Mouse (Mus musculus): ENCODE measurements around the gene Wwox. TPM values are rescaled to one million over a fixed set of nuclear protein-coding genes. Genes with fewer than 3 reads are reported as not detected.

Wwox gene
- total and polyA plus RNA-seq, 3 experiments, result 7.6 to 61.8 (median 12.2) TPM

GRCm38 (mm10) chr8:114816949-114817348 is 377.5 kb downstream of the Wwox start:
- TF ChIP-seq NRF1 (IDR thresholded peaks at IDR 0.05; ENCODE audit: insufficient read depth, low read depth, low read length, poor library complexity, severe bottlenecking) (no peak), TCF12 (IDR thresholded peaks at IDR 0.05; ENCODE audit: low read depth, low read length) (no peak), MAX (IDR thresholded peaks at IDR 0.05; ENCODE audit: low read length) (no peak), CHD2 (IDR thresholded peaks at IDR 0.05; ENCODE audit: low read length) (no peak), POLR2AphosphoS2 (IDR thresholded peaks at IDR 0.05; ENCODE audit: low read length) (no peak), SMC3 (IDR thresholded peaks at IDR 0.05; ENCODE audit: low read depth, low read length) (no peak), SIN3A (IDR thresholded peaks at IDR 0.05; ENCODE audit: low read length) (no peak)
- Histone ChIP-seq H3K9me3 (replicated peaks; ENCODE audit: insufficient read depth, low read length) (no peaks in the 10 kb centered on the region), H3K36me3 (ENCODE audit: control insufficient read depth in 1 of 2, insufficient read depth in 2 of 2, low read length in 2 of 2) (no peaks in the 10 kb centered on the region), H3K27ac (ENCODE audit: control insufficient read depth, low read depth, low read length) (no peak overlapping the region), H3K27me3 (ENCODE audit: control insufficient read depth in 1 of 2, insufficient read depth in 2 of 2, low read length in 2 of 2) (no peaks in the 10 kb centered on the region), H3K4me1 (ENCODE audit: control insufficient read depth in 1 of 2, insufficient read depth in 2 of 2, low read length in 2 of 2) (no peaks in the 10 kb centered on the region), H3K79me2 (ENCODE audit: control insufficient read depth, insufficient read depth, low read length, poor library complexity) (no peaks in the 10 kb centered on the region), H3K4me3 (ENCODE audit: control insufficient read depth in 1 of 2, insufficient read depth in 1 of 2, low read depth in 2 of 2, low read length in 2 of 2) (no peak overlapping the region), H3K9ac (ENCODE audit: control insufficient read depth, low read depth, low read length, poor library complexity, severe bottlenecking) (no peak overlapping the region)
- DNase-seq (ENCODE audit: low read depth, low spot score), result no peak

DNA sequence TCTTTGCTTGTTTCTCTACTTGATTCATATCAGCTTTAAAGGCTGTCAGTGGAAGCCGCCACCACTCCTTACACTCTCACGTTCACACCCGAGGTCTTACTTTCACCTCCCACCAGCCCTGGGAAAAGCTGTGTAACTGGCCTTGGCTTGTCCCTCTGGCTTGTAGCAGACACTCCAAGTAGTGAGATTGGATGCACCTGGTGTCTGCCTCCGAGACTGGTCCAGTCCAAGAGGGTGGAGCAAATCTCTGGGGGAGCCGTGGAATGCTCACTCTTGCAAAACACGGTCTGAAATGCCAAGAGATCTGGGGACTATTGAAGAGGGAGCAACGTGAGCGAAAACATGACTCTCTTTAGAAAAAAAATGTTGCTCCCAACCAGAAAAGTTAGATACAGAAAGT is 382.1 kb downstream of the Wwox start:
- no peaks in the 10 kb centered on the region for H3K27me3 ChIP-seq (ENCODE audit: control insufficient read depth in 1 of 2, insufficient read depth in 2 of 2, low read length in 2 of 2)
- TF ChIP-seq USF2 (IDR thresholded peaks at IDR 0.05; ENCODE audit: borderline replicate concordance in 1 of 2, insufficient read depth in 1 of 2, low read depth in 1 of 2, low read length in 2 of 2) (no peak), EP300 (IDR thresholded peaks at IDR 0.05; ENCODE audit: low read depth in 1 of 2, low read length in 2 of 2) (no peak), MXI1 (IDR thresholded peaks at IDR 0.05; ENCODE audit: low read depth, low read length) (no peak), SMC3 (IDR thresholded peaks at IDR 0.05; ENCODE audit: low read depth, low read length) (no peak), RAD21 (IDR thresholded peaks at IDR 0.05; ENCODE audit: low read depth, low read length) (no peak), MYC (IDR thresholded peaks at IDR 0.05; ENCODE audit: low read depth, low read length) (no peak), MYB (IDR thresholded peaks at IDR 0.05; ENCODE audit: low read depth, low read length) (no peak), CHD1 (IDR thresholded peaks at IDR 0.05; ENCODE audit: low read depth, low read length) (no peak), MAZ (IDR thresholded peaks at IDR 0.05; ENCODE audit: low read depth, low read length) (no peak), MAX (IDR thresholded peaks at IDR 0.05; ENCODE audit: low read length) (no peak), GATA1 (IDR thresholded peaks at IDR 0.05; ENCODE audit: low read depth, low read length) (no peak), SIN3A (IDR thresholded peaks at IDR 0.05; ENCODE audit: low read length) (no peak), TAL1 (IDR thresholded peaks at IDR 0.05; ENCODE audit: low read length) (no peak), TCF12 (IDR thresholded peaks at IDR 0.05; ENCODE audit: low read depth, low read length) (no peak), MAFK (IDR thresholded peaks at IDR 0.05; ENCODE audit: borderline replicate concordance, low read depth, low read length) (no peak), UBTF (IDR thresholded peaks at IDR 0.05; ENCODE audit: borderline replicate concordance, insufficient read depth, low read depth, low read length) (no peak)
- no peak overlapping the region for H3K9ac ChIP-seq (ENCODE audit: control insufficient read depth, low read depth, low read length, poor library complexity, severe bottlenecking)
- no peak overlapping the region for H3K4me3 ChIP-seq (ENCODE audit: control insufficient read depth in 1 of 2, insufficient read depth in 1 of 2, low read depth in 2 of 2, low read length in 2 of 2)
- no peak for DNase-seq (ENCODE audit: low read depth, low spot score)
- H3K36me3 ChIP-seq (ENCODE audit: control insufficient read depth in 1 of 2, insufficient read depth in 2 of 2, low read length in 2 of 2), result no peaks in the 10 kb centered on the region
- no peaks in the 10 kb centered on the region for H3K4me1 ChIP-seq (ENCODE audit: control insufficient read depth in 1 of 2, insufficient read depth in 2 of 2, low read length in 2 of 2)
- H3K27ac ChIP-seq (ENCODE audit: control insufficient read depth, low read depth, low read length), result no peak overlapping the region
- H3K79me2 ChIP-seq (ENCODE audit: control insufficient read depth, insufficient read depth, low read length, poor library complexity), result no peaks in the 10 kb centered on the region
- no peaks in the 10 kb centered on the region for H3K9me3 ChIP-seq (replicated peaks; ENCODE audit: insufficient read depth, low read length)
